ENCODE assay signal across 9 mouse cellular contexts in the genomic region with DNA sequence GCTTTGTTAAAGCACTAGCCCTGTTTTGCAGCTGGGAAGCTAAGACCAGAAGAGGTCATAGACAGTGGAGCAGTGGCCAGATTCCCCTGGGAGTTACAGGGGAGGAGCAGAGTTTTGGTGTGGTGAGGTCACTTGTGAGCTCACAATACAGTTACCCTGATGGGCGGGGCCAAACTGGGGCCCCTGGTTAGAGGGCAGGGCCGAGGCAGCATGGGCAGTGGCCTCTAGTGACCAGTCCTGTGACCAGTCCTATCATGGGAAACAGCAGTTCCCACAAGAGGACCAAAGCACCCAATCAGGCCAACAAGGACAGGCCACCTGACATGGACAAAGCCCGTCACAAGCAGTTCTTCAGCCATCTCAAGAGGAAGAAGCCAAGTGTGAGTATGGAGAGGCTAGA. TPM values are rescaled to one million over a fixed set of nuclear protein-coding genes. Genes with fewer than 3 reads are reported as not detected.
DNase-seq lines count a peak whose midpoint lies in the region; ATAC-seq lines count a peak whose summit lies in the region.
"Had no signal": no experiment of that assay in that cellular context is flagged by ENCODE, and none has a peak within 500 bp of the region (broad histone marks: within the 10 kb centered on the region; RNA-seq: fewer than 3 reads in every experiment).

No protein-coding gene starts in this region.

- DNase-seq in gastrocnemius, adult 18-20 months (ENCODE audit: low spot score), result peak; percentile 32
- DNase-seq in gastrocnemius, postnatal 36 days, result no peak
- peak; percentile 42 to 44 for DNase-seq in B cell, adult 2 months
- DNase-seq in natural killer cell, adult 2 months (ENCODE audit: low spot score in 2 of 2), result no peak
- DNase-seq in right cerebral cortex, postnatal 14 days, result no peak
- no peak for DNase-seq in thymus, postnatal 25 days

- H3K4me1 ChIP-seq in embryonic facial prominence, embryonic 15.5 days, result peaks cover 36% of the 10 kb centered on the region

- peak overlapping the region; percentile 87; the same call in 1 of the 2 replicates for H3K4me2 ChIP-seq in embryonic facial prominence, embryonic 15.5 days (replicated peaks)

- WGBS in embryonic facial prominence, embryonic 15.5 days, result 58% methylated on average over 3 of the region's 3 CpGs
- 82% methylated on average over 3 of the region's 3 CpGs for WGBS in macrophage (ENCODE audit: missing documents)

- no peak overlapping the region for H3K27ac ChIP-seq in embryonic facial prominence, embryonic 15.5 days (replicated peaks)
- 0 out of 2 replicates have a peak overlapping the region, but pooled peaks have one; percentile 28 for H3K27ac ChIP-seq in macrophage

- H3K79me2 ChIP-seq in macrophage (ENCODE audit: inconsistent target), result no peaks in the 10 kb centered on the region

- H3K27me3 ChIP-seq in embryonic facial prominence, embryonic 15.5 days, result peaks cover 7% of the 10 kb centered on the region
- H3K27me3 ChIP-seq: Patski had no signal

- no peaks in the 10 kb centered on the region for H3K36me3 ChIP-seq in embryonic facial prominence, embryonic 15.5 days
- H3K36me3 ChIP-seq in macrophage (ENCODE audit: inconsistent target), result no peaks in the 10 kb centered on the region

- no peak overlapping the region for H3K4me3 ChIP-seq in embryonic facial prominence, embryonic 15.5 days (replicated peaks)
- H3K4me3 ChIP-seq in macrophage (ENCODE audit: inconsistent target), result peak overlapping the region; percentile 30

- H3K9ac ChIP-seq in embryonic facial prominence, embryonic 15.5 days, result no peak overlapping the region

- intact Hi-C loops in gastrocnemius, postnatal 36 days (cut with DNase I), result no loop called here

- no peak for ATAC-seq in embryonic facial prominence, embryonic 15.5 days (ENCODE audit: insufficient number of reproducible peaks, low FRiP score, low TSS enrichment, low read depth)
- ATAC-seq: Patski had no signal

- H3K9me3 ChIP-seq in embryonic facial prominence, embryonic 15.5 days (replicated peaks), result no peaks in the 10 kb centered on the region

RNA-seq across cellular contexts. Expression of a gene that starts 1.8 kb away (rescaled TPM):
- total RNA-seq in gastrocnemius, adult 18-20 months (2021), result not detected
- not detected for total RNA-seq in gastrocnemius, postnatal 36 days (2021)
- polyA plus RNA-seq in embryonic facial prominence, embryonic 15.5 days (2015; fragmentation: Nextera tagmentation; extraction: Ambion mirVana), result 0.83 and 1.3 TPM in 2 replicates
- total RNA-seq in macrophage (2018; cell fraction: chromatin; rRNA removed), result 1 to 10 TPM in 13 of 26 experiments, not detected in 13; 1.5 to 4.6 (median 2.1) TPM
- 10 to 100 TPM in 10 of 26 experiments, 1 to 10 TPM in 16; 2.1 to 14.7 (median 7.7) TPM for total RNA-seq in macrophage (2018; cell fraction: cytosol; rRNA removed)
- total RNA-seq in macrophage (2018; cell fraction: nucleus; rRNA removed), result 1 to 10 TPM in 19 of 26 experiments, not detected in 7; 1.4 to 7.0 (median 2.4) TPM
- polyA plus RNA-seq in macrophage (2018), result 1.3 to 7.5 TPM (median 3.9 TPM) in 3 replicates

RNA-seq across cellular contexts. Expression of a gene that starts 2.9 kb away (rescaled TPM):
- total RNA-seq in gastrocnemius, adult 18-20 months (2021), result not detected
- not detected for total RNA-seq in gastrocnemius, postnatal 36 days (2021)
- 0.17 and 0.25 TPM in 2 replicates for polyA plus RNA-seq in embryonic facial prominence, embryonic 15.5 days (2015; fragmentation: Nextera tagmentation; extraction: Ambion mirVana)
- total RNA-seq in macrophage (2018; cell fraction: chromatin; rRNA removed), result 1 to 10 TPM in 8 of 26 experiments, under 1 TPM in 4, not detected in 14; 0.53 to 2.0 (median 1.1) TPM
- total RNA-seq in macrophage (2018; cell fraction: cytosol; rRNA removed), result under 1 TPM in 2 of 26 experiments, not detected in 24; 0.09 to 0.10 TPM
- 1 to 10 TPM in 1 of 26 experiments, under 1 TPM in 7, not detected in 18; 0.31 to 1.2 (median 0.71) TPM for total RNA-seq in macrophage (2018; cell fraction: nucleus; rRNA removed)
- not detected in 3 replicates for polyA plus RNA-seq in macrophage (2018)
- polyA plus RNA-seq: Patski had no signal

RNA-seq across cellular contexts. Expression of a gene that starts 10.0 kb away (rescaled TPM):
- total RNA-seq in gastrocnemius, adult 18-20 months (2021), result under 1 TPM; 0.30 to 0.36 TPM
- under 1 TPM; 0.27 to 0.28 TPM for total RNA-seq in gastrocnemius, postnatal 36 days (2021)
- 3.4 and 4.3 TPM in 2 replicates for polyA plus RNA-seq in embryonic facial prominence, embryonic 15.5 days (2015; fragmentation: Nextera tagmentation; extraction: Ambion mirVana)
- 10 to 100 TPM in 6 of 26 experiments, 1 to 10 TPM in 20; 1.1 to 13.8 (median 7.3) TPM for total RNA-seq in macrophage (2018; cell fraction: chromatin; rRNA removed)
- total RNA-seq in macrophage (2018; cell fraction: cytosol; rRNA removed), result under 1 TPM in 22 of 26 experiments, not detected in 4; 0.05 to 0.62 (median 0.19) TPM
- total RNA-seq in macrophage (2018; cell fraction: nucleus; rRNA removed), result 10 to 100 TPM in 1 of 26 experiments, 1 to 10 TPM in 22, under 1 TPM in 2, not detected in 1; 0.48 to 10.9 (median 2.3) TPM
- 0.10 to 0.91 TPM in 2 of 3 replicates, not detected in the other for polyA plus RNA-seq in macrophage (2018)

RNA-seq across cellular contexts. Expression of a gene that starts 21.0 kb away (rescaled TPM):
- under 1 TPM; 0.28 to 0.30 TPM for total RNA-seq in gastrocnemius, adult 18-20 months (2021)
- total RNA-seq in gastrocnemius, postnatal 36 days (2021), result under 1 TPM; 0.48 to 0.69 TPM
- 24.6 and 25.5 TPM in 2 replicates for polyA plus RNA-seq in embryonic facial prominence, embryonic 15.5 days (2015; fragmentation: Nextera tagmentation; extraction: Ambion mirVana)
- total RNA-seq in macrophage (2018; cell fraction: chromatin; rRNA removed), result 10 to 100 TPM in 11 of 26 experiments, 1 to 10 TPM in 15; 2.9 to 21.4 (median 8.8) TPM
- total RNA-seq in macrophage (2018; cell fraction: cytosol; rRNA removed), result 10 to 100 TPM; 12.7 to 23.2 (median 19.4) TPM
- 10 to 100 TPM in 23 of 26 experiments, 1 to 10 TPM in 3; 5.1 to 41.6 (median 15.9) TPM for total RNA-seq in macrophage (2018; cell fraction: nucleus; rRNA removed)
- 14.1 to 33.2 TPM (median 21.6 TPM) in 3 replicates for polyA plus RNA-seq in macrophage (2018)

RNA-seq across cellular contexts. Expression of a gene that starts 54.8 kb away (rescaled TPM):
- 10 to 100 TPM; 12.3 to 14.1 TPM for total RNA-seq in gastrocnemius, adult 18-20 months (2021)
- 10 to 100 TPM; 10.8 to 11.8 TPM for total RNA-seq in gastrocnemius, postnatal 36 days (2021)
- polyA plus RNA-seq in embryonic facial prominence, embryonic 15.5 days (2015; fragmentation: Nextera tagmentation; extraction: Ambion mirVana), result 30.5 and 33.1 TPM in 2 replicates
- 10 to 100 TPM in 2 of 26 experiments, 1 to 10 TPM in 18, under 1 TPM in 4, not detected in 2; 0.25 to 13.3 (median 2.5) TPM for total RNA-seq in macrophage (2018; cell fraction: chromatin; rRNA removed)
- 10 to 100 TPM in 11 of 26 experiments, 1 to 10 TPM in 15; 5.3 to 15.6 (median 9.6) TPM for total RNA-seq in macrophage (2018; cell fraction: cytosol; rRNA removed)
- total RNA-seq in macrophage (2018; cell fraction: nucleus; rRNA removed), result 10 to 100 TPM in 1 of 26 experiments, 1 to 10 TPM in 24, under 1 TPM in 1; 0.79 to 10.3 (median 3.3) TPM
- 9.5 to 12.3 TPM (median 11.9 TPM) in 3 replicates for polyA plus RNA-seq in macrophage (2018)

Comparison
In these comparisons a context has a peak if more than half of its experiments do, and no peak if none do; other contexts are left out.
1. DNase-seq: peak in gastrocnemius, adult 18-20 months (single experiment) and B cell, adult 2 months (2 of 2); none in gastrocnemius, postnatal 36 days (0 of 2), natural killer cell, adult 2 months (0 of 2), right cerebral cortex, postnatal 14 days (single experiment) and thymus, postnatal 25 days (single experiment).